Mouse (Mus musculus): ENCODE data around the gene Rflna.

Gene Rflna

GRCm38 (mm10) chr5:125002969-125003872, at the start of gene Rflna:
Gene Rflna, plus strand, starts transcription at chr5:125003221.
- DNase-seq = no peak

- peak; percentile 22 for DNase-seq
Observed at GRCm38 (mm10) chr5:124954404-124955305, 48.4 kb upstream of the Rflna start.

DNA sequence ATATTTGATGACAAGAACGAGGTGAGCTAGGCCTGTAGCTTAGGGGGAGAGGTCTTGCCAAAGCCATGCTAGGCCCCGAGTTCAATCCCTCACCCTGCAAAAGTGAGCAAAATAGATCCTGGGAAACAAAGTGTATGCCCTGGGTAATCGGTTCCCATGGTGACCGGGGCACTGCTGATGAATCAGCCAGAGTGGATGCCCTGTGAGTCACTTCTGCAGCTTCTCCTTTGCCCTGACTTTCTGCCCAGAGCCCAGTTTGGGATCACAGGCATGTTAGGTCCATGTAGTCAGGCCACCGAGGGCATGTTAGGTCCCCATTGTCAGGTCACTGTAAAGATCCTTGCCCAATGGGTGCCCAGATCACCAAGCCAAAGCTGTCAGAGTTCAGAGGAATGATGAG, 45.5 kb upstream of the Rflna start:
- no peak for DNase-seq

DNA sequence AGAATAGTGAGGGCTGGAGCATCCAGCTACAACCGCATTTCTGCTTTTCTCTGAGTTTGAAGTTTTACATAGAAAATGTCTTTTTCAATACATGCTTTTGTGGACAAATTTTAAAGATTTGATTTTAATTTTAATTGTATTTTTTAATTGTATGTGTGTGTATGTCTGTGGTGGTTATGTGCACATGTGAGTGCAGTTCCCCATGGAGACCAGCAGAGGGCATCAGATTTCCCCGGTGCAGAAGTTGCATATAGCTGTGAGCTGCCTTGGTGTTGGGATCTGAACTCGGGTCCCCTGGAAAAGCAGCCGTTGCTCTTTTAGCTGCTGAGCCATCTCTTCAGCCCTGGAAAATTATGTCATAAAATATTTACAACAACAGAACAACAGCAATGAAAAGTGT, 43.9 kb upstream of the Rflna start:
- no peak for DNase-seq

- peak; percentile 80 for DNase-seq
Observed at GRCm38 (mm10) chr5:124960131-124960901, 42.7 kb upstream of the Rflna start.

DNA sequence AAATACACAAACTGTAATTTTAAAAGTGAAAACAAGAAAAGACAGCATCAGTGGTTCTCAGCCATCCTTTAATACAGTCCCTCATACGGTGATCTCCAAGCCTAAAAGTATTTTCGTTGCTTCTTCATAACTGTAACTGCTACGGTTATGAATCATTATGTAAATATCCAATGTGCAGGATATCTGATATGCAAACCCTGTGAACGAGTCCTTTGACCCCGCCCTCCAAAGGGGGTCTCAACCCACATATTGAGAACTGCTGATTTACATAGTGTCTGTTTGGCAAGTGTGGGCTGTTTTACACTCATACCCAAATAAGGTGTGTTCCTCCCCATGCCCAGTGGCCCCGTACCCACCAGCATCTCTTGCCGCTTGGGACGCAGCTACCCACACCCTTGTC, 41.6 kb upstream of the Rflna start:
- DNase-seq = no peak

GRCm38 (mm10) chr5:124962761-124963160, 40.3 kb upstream of the Rflna start:
- no peak for DNase-seq

DNA sequence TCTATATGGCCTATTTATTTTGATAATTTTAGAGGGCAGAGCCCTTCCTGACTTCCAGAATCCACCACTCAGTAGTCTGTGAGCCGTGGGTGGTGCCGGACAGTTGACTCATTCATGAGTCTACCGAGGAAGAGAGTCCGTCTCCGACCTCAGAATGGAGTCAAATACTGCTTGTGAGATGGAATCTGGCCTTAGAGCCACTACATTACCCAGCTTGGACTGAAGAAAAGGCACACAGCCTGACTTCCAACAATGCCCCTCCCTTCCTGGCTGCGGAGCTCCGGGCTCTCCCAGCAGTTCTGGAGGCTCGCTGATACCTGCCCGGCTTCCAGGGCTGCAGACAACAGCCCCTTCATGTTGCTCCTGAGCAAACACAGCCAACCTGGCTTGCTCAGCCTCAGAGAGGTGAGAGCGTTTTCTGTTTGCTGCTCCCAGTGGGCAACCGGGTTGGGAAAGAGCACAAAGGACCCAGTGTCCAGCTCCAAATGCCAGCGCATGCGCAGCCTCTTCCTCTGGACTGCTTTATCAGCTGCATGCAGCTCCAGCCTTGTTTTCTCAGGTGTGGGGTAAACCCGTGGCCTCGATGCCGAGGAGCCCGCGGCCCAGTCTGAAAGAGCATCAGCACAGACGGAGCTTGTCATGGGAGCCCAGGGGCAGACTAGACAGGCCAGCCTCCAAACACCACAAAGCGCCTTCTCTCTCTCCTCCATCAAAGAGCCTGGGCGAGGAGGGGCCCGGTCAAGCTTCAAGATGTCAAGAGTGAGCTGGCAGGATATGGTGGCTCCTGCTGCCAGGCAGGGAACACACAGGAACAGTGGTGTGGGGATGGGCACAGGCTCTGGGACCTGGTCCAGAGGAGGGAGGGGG, 39.0 kb upstream of the Rflna start:
- peak; percentile 26 for DNase-seq

GRCm38 (mm10) chr5:124966622-124967332, 36.2 kb upstream of the Rflna start:
- DNase-seq = no peak

DNA sequence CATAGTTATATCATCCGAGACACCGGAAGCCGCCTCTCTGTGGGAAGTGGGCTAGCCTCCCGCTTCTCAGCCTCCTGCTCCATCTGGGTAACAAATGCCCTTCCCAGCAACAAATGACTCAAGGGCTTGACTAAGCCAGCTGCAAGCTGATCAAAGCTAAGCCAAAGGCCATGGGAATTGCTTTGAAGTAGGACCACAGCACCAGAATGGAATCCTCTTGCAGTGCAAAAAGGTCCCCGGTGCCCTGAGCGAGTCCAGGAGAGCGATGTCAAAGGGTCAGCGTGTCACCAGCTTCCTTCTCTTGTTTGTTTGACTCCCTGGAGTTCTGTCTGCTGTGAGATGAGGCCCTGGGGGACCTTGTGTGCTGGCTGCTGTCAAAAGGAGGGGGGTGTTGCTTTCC, 33.2 kb upstream of the Rflna start:
- DNase-seq = peak; percentile 17

- no peak for DNase-seq
Observed at GRCm38 (mm10) chr5:124986222-124986621, 16.8 kb upstream of the Rflna start.

GRCm38 (mm10) chr5:124986656-124987055, 16.4 kb upstream of the Rflna start:
- peak; percentile 32 for DNase-seq

DNA sequence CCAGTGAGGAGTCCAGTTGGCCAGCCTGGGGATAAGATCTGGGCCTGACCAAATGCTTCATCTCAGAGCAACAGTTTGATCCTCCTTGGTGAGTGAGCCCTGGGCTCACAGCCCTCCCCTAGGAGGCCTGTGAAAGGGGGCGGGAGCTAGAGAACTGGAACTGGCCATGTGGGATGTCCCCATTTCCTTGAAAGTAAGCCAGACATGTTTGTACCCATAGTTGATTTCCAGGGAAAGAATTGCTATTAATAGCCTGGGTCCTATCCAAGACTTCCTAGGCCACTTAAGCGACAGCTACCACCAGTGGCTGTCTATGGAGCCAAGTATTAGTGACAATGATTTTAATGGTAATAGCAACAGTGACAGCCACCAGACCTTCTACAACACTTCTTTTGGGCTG, 13.3 kb upstream of the Rflna start:
- DNase-seq = peak; percentile 28

DNA sequence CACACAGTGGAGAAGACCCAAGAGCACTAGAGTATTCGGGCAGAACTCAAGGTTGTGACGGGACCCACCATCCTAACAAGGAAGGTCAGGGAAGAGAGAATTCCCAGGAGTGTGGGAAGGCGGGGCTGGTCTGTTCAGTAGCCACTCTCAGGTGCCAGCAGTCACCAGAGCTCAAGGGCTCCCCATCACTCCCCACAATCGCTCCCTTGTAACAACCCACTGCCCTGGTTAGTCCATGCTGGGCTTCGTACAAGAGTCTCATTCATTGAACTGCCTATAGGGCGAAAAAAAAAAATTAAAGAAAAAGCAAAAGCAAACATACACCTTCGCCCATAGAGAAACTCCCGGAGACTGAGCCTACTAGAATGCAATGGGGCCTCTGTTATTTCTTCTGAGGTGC, 10.7 kb upstream of the Rflna start:
- DNase-seq = no peak

GRCm38 (mm10) chr5:124992891-124993290, 10.1 kb upstream of the Rflna start:
- peak; percentile 66 for DNase-seq

- DNase-seq = no peak
Observed at GRCm38 (mm10) chr5:124996816-124997215, 6.2 kb upstream of the Rflna start.

- no peak for DNase-seq
Observed at GRCm38 (mm10) chr5:124997913-124998312, 5.1 kb upstream of the Rflna start.

GRCm38 (mm10) chr5:125000756-125001250, 2.2 kb upstream of the Rflna start:
- no peak for DNase-seq

DNA sequence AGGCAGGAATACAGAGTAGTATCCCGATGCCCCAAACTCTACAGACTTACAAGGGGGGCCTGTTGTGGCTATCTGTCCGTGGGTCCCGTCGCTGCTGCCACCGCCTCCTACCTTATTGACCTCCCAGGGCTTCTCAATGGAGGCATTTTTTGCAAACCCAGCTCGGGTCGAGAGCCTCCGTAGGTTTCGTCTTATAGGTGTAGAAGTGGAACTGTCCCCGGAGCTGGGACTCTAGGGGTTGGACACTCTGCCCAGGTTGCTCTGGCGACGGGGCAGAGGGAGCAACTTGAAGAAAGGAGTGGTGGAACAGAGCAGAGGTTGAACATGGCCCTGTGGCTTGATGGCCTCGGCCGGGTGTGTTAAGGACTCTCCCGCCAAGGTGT, 843 bp downstream of the Rflna start:
- DNase-seq = no peak

DNA sequence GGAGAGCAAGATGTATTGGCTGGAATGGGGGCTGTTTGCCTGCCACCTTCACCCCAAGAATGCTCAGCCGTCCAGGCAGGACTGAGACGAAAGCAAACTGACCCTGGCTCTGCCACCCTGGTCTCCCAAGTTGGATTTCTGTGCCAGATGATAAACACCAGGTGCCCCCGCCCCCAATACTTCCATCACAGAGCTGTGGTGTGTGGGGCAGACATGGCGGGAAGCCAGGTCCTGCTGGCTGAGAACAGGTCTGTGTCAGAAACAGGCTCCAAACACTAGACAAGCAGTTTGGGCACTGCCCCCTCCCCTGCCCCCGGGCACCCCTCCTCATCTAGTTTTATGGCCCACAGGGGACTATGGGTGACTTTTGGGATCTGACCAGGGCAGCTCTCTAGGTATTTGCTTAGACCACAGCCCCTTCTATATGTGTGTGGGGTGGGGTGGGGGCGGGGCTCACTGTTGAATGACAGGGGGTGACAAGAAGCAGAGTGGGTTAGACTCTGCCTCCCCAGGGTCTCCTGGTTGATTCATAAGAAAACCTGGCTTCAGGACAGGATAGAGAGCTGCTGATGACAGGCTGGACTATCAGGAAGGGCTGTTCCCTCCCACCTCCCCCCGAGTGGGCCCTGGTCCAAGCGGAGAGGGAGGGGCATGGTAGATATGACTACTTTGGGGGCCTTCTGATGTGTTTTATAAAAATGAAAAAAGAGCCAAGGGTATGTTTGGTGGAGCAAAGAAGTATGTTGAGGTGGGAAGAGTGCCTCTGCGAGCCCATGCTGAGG, 3.0 kb downstream of the Rflna start:
- no peak for DNase-seq

Measured in kidney, adult 11 months (tissue).